ENCODE assay signal across 12 mouse cellular contexts in the genomic region with DNA sequence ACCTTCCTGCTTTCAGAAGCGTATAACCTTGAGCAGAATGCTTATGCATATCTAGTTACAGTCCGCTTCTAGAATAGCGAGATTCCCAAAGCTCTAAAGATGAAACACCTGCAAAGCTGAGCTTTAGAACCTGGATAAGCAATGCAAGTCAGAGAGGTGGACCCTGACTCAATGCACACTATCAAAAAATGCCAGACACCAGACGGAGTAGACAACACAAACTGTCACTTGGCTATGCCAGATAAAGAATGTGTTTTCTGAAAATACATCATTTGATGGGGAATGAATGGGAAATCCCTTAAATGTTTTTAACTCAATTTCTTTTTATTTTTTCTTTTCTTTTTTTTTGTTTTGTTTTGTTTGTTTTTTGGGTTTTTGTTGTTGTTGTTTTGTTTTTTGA.
"Had no signal": no experiment of that assay in that cellular context is flagged by ENCODE, and none has a peak within 500 bp of the region (broad histone marks: within the 10 kb centered on the region; RNA-seq: fewer than 3 reads in every experiment).

No protein-coding gene starts in this region.

- H3K9me3 ChIP-seq: intestine, embryonic 15.5 days; limb, embryonic 12.5 days; lung, embryonic 15.5 days; midbrain, embryonic 10.5 days; neural tube, embryonic 12.5 days; stomach, embryonic 15.5 days had no signal

- ATAC-seq: intestine, embryonic 15.5 days had no signal

- H3K36me3 ChIP-seq: intestine, embryonic 15.5 days; limb, embryonic 12.5 days; lung, embryonic 15.5 days; neural tube, embryonic 12.5 days; stomach, embryonic 15.5 days had no signal

- H3K27ac ChIP-seq: intestine, embryonic 15.5 days; limb, embryonic 12.5 days; lung, embryonic 15.5 days; midbrain, embryonic 10.5 days; neural tube, embryonic 12.5 days; stomach, embryonic 15.5 days had no signal

- H3K4me1 ChIP-seq: intestine, embryonic 15.5 days; limb, embryonic 12.5 days; lung, embryonic 15.5 days; neural tube, embryonic 12.5 days; stomach, embryonic 15.5 days had no signal

- DNase-seq: kidney, adult 18-20 months; kidney, postnatal 10 days; kidney, postnatal 4 days; lung, postnatal 14 days; midbrain, embryonic 14.5 days; thymus, postnatal 36 days had no signal

- H3K4me2 ChIP-seq: intestine, embryonic 15.5 days; limb, embryonic 12.5 days; lung, embryonic 15.5 days; neural tube, embryonic 12.5 days; stomach, embryonic 15.5 days had no signal

- H3K4me3 ChIP-seq: intestine, embryonic 15.5 days; limb, embryonic 12.5 days; lung, embryonic 15.5 days; midbrain, embryonic 10.5 days; neural tube, embryonic 12.5 days; stomach, embryonic 15.5 days had no signal

- H3K27me3 ChIP-seq: intestine, embryonic 15.5 days; limb, embryonic 12.5 days; lung, embryonic 15.5 days; neural tube, embryonic 12.5 days; stomach, embryonic 15.5 days had no signal

- H3K9ac ChIP-seq: intestine, embryonic 15.5 days; limb, embryonic 12.5 days; lung, embryonic 15.5 days; neural tube, embryonic 12.5 days; stomach, embryonic 15.5 days had no signal
